8 mouse cellular contexts compared by ENCODE assay signal in genomic region chr2:72235361-72235901, GRCm38 (mm10). TPM values are rescaled to one million over a fixed set of nuclear protein-coding genes. Genes with fewer than 3 reads are reported as not detected.
A peak's percentile ranks its signal among the peaks of the same experiment; 100 is the strongest.
DNase-seq lines count a peak whose midpoint lies in the region; ATAC-seq and TF ChIP-seq lines count a peak whose summit lies in the region.

No protein-coding gene starts in this region.

- peak; percentile 48; the same call in 1 of the 2 replicates for ATAC-seq in lung, postnatal 0 days
- ATAC-seq in stomach, embryonic 15.5 days (ENCODE audit: insufficient read depth, low FRiP score, low read depth) = no peak
- ATAC-seq in kidney, embryonic 16.5 days (ENCODE audit: low FRiP score, low TSS enrichment) = no peak

- H3K4me1 ChIP-seq in lung, postnatal 0 days (ENCODE audit: insufficient read depth, low read depth, low read length) = peaks cover 3% of the 10 kb centered on the region; the same call in 1 of the 2 replicates
- H3K4me1 ChIP-seq in stomach, embryonic 15.5 days = no peaks in the 10 kb centered on the region
- peaks cover 11% of the 10 kb centered on the region; the same call in 1 of the 2 replicates for H3K4me1 ChIP-seq in kidney, embryonic 16.5 days (ENCODE audit: insufficient read depth, low read length)

- 0 out of 2 replicates have a peak overlapping the region, but pooled peaks have one; percentile 14 for H3K27ac ChIP-seq in lung, postnatal 0 days (ENCODE audit: low read length)
- peak overlapping the region; percentile 58 for H3K27ac ChIP-seq in stomach, embryonic 15.5 days
- no peak overlapping the region for H3K27ac ChIP-seq in kidney, embryonic 16.5 days (ENCODE audit: low read length)

- no peaks in the 10 kb centered on the region for H3K27me3 ChIP-seq in lung, postnatal 0 days (replicated peaks; ENCODE audit: insufficient read depth, low read length)
- peaks cover 2% of the 10 kb centered on the region; the same call in 1 of the 2 replicates for H3K27me3 ChIP-seq in stomach, embryonic 15.5 days (replicated peaks)
- H3K27me3 ChIP-seq in kidney, embryonic 16.5 days (ENCODE audit: insufficient read depth, low read length) = no peaks in the 10 kb centered on the region

- TF ChIP-seq CTCF in lung, postnatal 0 days (IDR thresholded peaks at IDR 0.05) = no peak

- H3K36me3 ChIP-seq in lung, postnatal 0 days (ENCODE audit: insufficient read depth, low read length) = no peaks in the 10 kb centered on the region
- no peaks in the 10 kb centered on the region for H3K36me3 ChIP-seq in stomach, embryonic 15.5 days
- no peaks in the 10 kb centered on the region for H3K36me3 ChIP-seq in kidney, embryonic 16.5 days (ENCODE audit: insufficient read depth, low read length)

- WGBS in lung, postnatal 0 days = 48% methylated on average over 12 of the region's 12 CpGs
- WGBS in stomach, embryonic 15.5 days = 54% methylated on average over 12 of the region's 12 CpGs
- 65% methylated on average over 12 of the region's 12 CpGs for WGBS in kidney, embryonic 16.5 days

- TF ChIP-seq EP300 in lung, postnatal 0 days (IDR thresholded peaks at IDR 0.05) = no peak

- no peak overlapping the region for H3K4me3 ChIP-seq in lung, postnatal 0 days (ENCODE audit: low read depth, low read length)
- H3K4me3 ChIP-seq in stomach, embryonic 15.5 days (replicated peaks) = no peak overlapping the region
- no peak overlapping the region for H3K4me3 ChIP-seq in kidney, embryonic 16.5 days (ENCODE audit: low read length)

- intact Hi-C loops in heart, postnatal 14 days (cut with DNase I) = loop anchor here (1.0 kb wide), 2 partner anchors 62 to 155 kb away; no protein-coding TSS in a partner anchor

- H3K4me2 ChIP-seq in lung, postnatal 0 days (replicated peaks; ENCODE audit: low read depth, low read length) = no peak overlapping the region
- H3K4me2 ChIP-seq in stomach, embryonic 15.5 days = no peak overlapping the region
- no peak overlapping the region for H3K4me2 ChIP-seq in kidney, embryonic 16.5 days (replicated peaks; ENCODE audit: low read depth, low read length)

- H3K9me3 ChIP-seq in lung, postnatal 0 days (ENCODE audit: low read length) = no peaks in the 10 kb centered on the region
- no peaks in the 10 kb centered on the region for H3K9me3 ChIP-seq in stomach, embryonic 15.5 days
- H3K9me3 ChIP-seq in kidney, embryonic 16.5 days (ENCODE audit: low read length) = no peaks in the 10 kb centered on the region

- no peak for DNase-seq in lung, postnatal 0 days (ENCODE audit: low spot score)
- DNase-seq in lung, postnatal 14 days = no peak
- DNase-seq in fibroblast of lung, adult 2 months (ENCODE audit: low read depth) = peak; percentile 17
- DNase-seq in heart, postnatal 14 days = peak; percentile 37 to 50
- DNase-seq in right cerebral cortex, postnatal 36 days (ENCODE audit: low spot score in 2 of 2) = no peak
- DNase-seq in thymus, postnatal 10 days (ENCODE audit: low spot score in 2 of 2) = no peak

- no peak overlapping the region for H3K9ac ChIP-seq in lung, postnatal 0 days (replicated peaks; ENCODE audit: low read depth)
- H3K9ac ChIP-seq in stomach, embryonic 15.5 days = no peak overlapping the region
- H3K9ac ChIP-seq in kidney, embryonic 16.5 days (replicated peaks; ENCODE audit: low read length) = no peak overlapping the region

RNA-seq across cellular contexts. Expression of gene Map3k20, which starts 50.0 kb away (rescaled TPM):
- polyA plus RNA-seq in lung, postnatal 0 days (2015; fragmentation: Nextera tagmentation; extraction: Ambion mirVana) = 18.5 and 19.4 TPM in 2 replicates
- total RNA-seq in heart, postnatal 14 days (2021) = 100 to 1,000 TPM; 220 to 230 TPM
- 20.0 and 20.7 TPM in 2 replicates for polyA plus RNA-seq in stomach, embryonic 15.5 days (2015; fragmentation: Nextera tagmentation; extraction: Ambion mirVana)
- polyA plus RNA-seq in kidney, embryonic 16.5 days (2015; fragmentation: Nextera tagmentation; extraction: Ambion mirVana) = 13.9 and 14.0 TPM in 2 replicates

Comparison
In these comparisons a context has a peak if more than half of its experiments do, and no peak if none do; other contexts are left out.
1. DNase-seq: peak in fibroblast of lung, adult 2 months (single experiment) and heart, postnatal 14 days (2 of 2); none in lung, postnatal 0 days (single experiment), lung, postnatal 14 days (single experiment), right cerebral cortex, postnatal 36 days (0 of 2) and thymus, postnatal 10 days (0 of 2).